Mouse (Mus musculus) ovary, adult 18-20 months (tissue): Measurements from ENCODE around the gene Tmem223.
A peak's percentile ranks its signal among the peaks of the same experiment; 100 is the strongest.

Experiments used
- DNase-seq: peaks from one replicate; pipeline ENCODE4 v3.0.0; 2022; ENCODE audit warnings: low spot score, mixed read lengths

Tmem223 gene

DNA sequence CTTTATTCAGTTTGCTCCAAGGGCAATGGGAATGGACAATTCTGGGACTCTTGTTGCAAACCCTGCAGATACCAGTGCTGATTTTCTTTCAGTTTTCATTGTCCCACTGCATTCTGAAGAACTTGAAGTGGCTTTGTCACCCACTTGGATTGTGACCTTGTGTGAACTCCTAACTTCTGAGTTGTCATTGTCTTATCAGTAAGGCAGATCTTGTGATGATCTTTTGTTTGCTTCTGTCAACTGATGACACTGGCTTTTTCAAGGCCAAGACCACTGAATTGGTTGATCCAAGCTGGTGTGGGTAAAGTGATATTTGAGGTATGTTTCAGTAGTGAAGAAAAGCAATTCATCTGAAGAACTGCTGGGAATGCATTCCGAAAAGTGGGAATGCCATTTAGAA is 25.4 kb upstream of the Tmem223 start:
- DNase-seq = no peak

DNA sequence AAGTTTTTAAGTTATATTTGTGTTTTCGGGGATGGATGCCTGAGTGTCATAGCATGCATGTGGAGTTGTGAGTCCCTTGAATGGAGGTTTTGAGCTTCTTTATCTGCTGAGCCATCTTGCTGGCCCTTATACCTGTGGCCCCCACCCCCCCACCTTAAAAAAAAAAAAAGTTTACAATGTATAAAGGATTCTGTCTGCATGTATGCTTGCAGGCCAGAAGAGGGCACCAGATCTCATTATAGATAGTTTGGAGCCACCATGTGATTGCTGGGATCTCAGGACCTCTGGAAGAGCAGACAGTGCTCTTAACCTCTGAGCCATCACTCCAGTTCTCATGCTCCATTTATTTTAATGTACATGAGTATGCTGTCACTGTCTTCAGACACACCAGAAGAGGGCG is 23.4 kb upstream of the Tmem223 start:
- DNase-seq = no peak

DNA sequence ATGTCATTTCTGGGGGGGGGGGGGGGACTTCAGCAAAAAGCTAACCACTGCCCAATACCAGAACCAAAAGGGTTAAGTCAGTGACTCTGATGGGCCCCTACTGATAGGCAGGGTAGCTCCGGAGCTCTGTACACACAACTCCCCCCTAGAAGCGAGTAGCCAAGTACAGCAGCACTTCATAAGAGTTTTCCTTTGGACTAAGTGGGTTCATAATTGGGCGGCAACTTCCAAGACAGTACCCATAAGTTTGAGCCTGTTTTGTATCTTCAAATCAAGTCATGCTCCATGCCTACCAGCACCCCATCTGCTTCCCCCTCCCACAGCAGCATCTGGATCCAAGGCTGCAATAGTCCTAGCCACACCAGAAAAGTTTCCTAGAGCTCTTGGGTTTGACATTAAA is 15.1 kb upstream of the Tmem223 start:
- no peak for DNase-seq

DNA sequence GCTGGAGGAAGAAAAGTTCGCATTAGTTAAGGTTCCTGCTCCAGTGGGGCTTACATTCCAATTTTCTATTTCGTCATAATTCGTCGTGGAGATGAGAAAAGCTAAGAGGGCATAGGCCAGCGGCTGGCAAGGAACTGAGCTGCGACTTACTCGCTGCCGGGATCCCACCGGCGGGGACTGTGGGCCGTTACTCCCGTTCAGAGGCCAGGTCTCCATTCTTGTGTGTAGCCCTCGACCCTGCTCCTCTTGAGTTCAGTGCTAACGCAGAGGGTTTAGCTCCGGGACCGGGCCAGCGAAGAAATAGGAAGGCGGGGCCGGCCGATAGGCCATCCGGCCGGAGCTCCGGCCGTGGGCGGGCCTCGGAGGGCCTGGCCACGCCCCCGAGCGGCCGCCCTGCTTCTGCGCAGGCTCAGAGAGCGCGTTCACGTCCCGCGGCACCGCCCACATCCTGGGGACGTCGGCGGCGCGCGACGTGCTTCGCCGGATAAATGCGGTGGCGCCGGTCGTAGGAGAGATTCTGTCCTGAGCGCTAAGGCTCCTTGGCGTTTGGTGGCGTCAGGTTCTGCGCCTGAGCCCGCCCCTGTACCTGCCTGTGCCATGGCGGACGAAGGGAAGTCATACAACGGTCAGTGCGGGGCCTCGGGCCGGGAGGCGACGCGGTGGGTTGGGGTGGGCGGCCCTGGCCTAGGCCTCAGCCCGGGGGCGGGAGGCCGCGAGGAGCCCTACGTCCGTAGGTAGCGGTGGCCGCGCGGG is 14.0 kb upstream of the Tmem223 start, which contains the start of gene Nxf1:
Gene Nxf1, plus strand, starts transcription at position 439 of the 753 bp plus-strand sequence.
- peak; percentile 87 for DNase-seq

DNA sequence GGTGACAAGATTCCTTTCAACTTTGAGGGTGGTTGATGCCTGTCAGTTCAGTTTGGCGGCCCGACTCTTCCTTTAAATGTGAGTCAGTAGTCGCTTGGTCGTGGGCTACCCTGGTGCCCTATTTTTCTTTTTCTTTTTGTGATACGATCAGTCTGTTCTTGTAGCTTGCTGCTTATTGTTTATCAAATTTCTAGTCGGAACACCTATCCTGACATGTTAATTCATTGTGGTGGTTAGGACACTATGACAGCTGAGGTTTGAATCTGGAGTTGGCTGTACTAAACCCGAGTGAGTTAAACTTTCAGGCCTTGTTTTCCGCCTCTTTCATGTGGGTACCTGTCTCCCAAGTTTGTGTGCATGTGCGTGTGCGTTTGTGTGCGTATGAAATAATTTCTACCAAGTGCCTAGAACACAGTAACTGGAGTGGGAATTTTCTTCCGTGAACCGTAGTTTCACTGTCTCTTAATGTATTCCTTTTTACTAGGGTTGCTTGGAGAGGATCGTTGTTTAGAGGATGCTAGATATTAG is 13.3 kb upstream of the Tmem223 start:
- DNase-seq = no peak

DNA sequence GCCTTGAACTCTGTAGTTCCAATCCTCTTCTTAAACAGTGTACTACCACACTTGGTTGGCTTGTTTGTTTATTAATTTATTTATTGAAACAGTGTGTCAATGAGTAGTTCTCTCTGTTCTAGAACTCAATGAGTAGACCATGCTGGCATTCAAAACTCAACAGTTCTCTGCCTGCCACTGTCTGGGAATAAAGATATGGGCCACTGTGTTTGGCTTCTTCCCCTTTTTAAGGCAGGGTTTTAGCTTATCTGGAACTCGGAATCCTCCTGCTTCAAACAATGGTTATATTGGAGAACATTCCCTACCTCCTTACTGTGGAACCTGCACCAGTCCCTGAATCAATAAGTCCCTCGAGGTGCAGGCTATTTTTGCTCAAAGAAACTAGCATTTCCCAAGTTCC is 11.9 kb upstream of the Tmem223 start:
- DNase-seq = no peak

DNA sequence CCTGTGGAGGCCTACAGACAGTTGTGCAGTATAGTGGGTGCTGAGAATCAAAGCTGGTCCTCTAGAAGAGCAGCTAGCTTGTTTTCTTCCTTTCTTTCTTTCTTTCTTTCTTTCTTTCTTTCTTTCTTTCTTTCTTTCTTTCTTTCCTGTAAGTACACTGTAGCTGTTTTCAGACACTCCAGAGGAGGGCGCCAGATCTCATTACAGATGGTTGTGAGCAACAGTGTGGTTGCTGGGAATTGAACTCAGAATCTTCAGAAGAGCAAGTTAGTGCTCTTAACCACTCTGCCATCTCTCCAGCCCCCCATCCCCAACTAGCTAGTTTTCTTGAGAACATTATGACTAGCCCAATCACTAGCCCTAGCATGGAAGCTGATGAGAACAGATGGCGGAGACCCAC is 10.0 kb upstream of the Tmem223 start:
- no peak for DNase-seq

DNA sequence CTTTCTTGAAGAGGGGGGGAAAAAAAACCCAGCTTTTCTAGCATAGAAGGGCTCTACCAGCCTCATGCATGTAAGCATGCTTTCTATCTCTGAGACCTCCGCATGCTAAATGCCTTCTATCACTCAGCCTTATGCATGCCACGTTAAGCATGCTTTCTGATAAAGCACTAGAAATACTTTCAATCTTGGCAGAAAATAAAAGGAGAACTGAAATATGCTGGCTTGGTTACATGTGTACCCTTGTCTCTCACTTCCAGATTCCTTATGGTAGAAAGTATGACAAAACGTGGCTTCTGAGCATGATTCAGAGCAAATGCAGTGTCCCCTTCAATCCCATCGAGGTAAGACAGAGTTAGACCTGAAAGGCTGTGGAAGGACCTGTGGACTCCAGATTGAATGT is 7.5 kb upstream of the Tmem223 start:
- DNase-seq = no peak

DNA sequence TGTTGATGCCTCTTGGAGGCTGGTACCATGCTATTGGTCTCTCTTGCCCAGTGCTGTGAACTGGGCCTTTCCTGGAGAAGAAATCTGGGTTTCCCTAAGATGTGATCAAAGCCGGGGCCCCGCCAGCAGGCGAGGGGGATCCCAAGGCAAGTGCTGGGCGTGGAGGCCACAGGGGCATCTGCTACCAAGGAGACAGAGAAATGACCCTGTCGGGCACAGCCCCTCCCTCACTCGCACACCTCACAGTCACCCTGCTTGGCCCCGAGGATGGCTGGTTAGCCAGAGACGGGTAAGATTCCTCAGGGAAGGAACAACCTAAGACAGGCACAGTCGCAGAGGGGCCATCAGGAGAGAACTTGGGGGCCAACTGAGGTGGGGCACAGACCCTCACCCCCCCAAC is 5.2 kb upstream of the Tmem223 start:
- DNase-seq = no peak

DNA sequence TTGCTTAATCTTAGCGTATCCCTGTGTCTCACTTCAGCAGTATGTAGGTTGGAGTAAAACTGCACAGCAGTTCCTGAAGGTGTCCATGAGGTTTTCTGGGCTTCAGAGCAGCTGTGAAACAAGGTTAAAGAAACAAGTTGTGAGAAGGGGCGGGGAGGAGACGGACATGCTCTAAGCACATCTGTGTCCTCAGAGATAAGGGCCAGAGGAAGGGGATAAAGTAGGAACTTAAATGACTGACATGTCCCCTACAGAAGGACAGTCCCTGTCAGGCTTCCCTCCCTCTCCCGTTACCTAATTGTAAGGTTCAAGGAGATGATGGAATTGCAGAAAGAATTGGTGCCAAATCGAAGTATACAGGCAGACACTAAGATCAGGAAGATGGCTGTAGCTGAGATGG is 2.2 kb downstream of the Tmem223 start:
- no peak for DNase-seq

DNA sequence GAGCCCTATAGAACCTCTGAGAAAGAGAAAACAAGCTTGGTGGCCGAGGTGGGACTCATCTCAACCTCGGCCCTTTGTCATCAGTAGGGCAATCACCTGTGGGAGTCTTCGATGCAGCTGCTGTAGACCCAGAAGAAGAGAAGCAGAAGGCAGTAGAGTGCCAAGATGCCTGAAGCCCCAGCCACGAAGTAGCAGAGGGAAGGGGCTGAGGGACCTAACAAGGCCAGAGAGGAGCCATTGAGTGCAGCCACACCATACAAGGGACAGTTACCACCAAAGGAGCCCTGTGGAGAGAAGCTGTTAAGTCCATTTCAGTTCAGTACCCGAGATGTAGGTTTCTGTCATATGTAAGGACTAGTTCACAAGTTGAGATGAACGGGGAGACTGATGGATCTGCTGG is 2.6 kb downstream of the Tmem223 start:
- no peak for DNase-seq

DNA sequence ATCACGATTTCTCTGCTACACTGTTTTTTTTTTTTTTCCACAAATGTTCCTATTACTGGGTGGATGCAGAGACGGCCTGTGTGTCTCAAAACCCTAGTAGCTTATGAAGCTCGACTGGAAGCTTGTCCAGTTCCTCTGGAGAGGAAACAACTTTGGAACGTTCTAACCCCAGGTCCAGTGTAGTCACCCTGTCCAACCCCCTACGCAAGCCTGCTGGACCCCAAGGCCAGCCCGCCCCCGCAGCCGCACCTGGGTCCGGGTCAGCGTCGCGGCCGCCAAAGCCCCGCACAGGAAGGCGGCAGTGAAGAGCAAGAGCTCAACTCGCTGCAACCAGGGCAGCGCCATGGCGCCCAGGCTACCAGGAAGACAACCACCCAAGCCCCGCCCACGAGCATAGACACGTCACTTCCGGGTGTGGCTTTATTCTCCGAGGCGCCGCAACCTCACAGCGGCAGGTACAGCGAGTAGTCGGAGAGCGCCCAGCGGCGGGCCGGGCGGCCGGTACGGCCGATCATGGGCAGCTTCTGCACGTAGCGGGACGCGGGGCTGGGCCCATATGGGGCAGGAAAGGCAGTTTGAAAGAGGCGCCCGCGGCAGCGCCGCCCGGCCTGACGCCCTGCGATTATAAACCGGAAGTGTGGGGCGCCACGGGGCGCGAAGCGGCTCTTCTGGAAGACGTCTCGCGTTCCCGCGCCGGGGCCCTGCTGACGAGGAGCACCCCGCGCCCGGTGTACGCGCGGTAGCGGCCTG is 3.5 kb downstream of the Tmem223 start, which contains the start of gene Tmem179b:
Gene Tmem179b, minus strand, starts transcription at position 382 of the 750 bp plus-strand sequence.
- DNase-seq = peak; percentile 88

DNA sequence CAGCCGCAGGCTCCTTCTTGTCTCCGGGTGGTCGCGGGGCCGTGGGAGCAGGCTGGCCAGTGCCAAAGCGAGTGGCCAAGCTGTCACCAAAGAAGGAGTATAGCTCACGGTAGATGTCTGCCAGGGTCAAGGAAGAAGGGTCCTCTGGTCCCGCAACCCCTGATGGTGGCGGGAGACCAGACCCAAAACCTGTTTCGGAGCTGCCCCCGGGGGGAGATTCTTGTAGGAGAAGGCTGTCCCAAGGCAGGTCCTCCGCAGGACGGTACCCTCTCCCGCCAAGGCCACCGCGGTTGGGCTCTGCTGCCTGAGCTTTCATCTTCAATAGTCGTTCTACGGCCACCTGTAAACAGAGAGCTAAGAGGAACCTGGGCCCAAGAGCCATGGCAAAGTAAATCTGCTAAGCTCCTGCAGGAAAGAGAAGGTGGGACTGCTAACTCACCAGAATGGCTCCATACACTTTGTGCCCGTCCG is 4.2 kb downstream of the Tmem223 start:
- DNase-seq = peak; percentile 19

DNA sequence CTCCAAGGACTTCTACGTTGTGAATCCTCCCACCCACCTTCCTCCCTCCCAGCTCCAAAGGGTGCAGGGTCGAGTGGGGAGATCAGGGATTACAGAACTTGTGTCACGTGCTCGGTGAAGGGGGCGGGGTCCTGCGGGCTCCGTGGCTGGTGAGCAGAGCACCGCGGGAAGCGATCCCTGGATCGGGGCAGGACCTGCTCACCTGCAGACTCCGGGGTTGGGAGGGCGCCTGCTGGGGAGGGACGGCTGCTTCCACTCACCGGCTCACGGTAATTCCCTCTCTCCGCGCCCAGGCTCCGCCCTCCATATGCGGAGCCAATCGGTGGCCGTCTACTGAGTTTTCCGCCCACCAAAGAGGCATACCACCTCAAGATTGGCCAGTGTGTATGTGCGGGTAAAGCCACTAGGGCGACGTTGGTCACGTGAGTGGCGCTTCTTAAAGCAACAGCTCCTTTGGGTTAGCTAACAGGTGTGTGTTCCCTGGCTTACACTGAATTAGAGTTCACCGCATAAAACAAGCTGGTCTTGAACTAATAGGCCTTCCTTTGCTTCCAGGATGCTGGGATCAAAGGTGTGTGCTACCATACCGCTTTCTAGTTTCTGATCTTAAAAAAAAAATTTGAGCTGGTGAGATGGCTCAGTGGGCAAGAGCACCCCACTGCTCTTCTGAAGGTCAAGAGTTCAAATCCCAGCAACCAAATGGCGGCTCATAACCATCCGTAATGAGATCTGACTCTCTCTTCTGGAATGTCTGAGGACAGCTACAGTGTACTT is 15.4 kb downstream of the Tmem223 start, which contains the start of gene Taf6l:
Gene Taf6l, minus strand, starts transcription at position 410 of the 774 bp plus-strand sequence.
- DNase-seq = peak; percentile 89

DNA sequence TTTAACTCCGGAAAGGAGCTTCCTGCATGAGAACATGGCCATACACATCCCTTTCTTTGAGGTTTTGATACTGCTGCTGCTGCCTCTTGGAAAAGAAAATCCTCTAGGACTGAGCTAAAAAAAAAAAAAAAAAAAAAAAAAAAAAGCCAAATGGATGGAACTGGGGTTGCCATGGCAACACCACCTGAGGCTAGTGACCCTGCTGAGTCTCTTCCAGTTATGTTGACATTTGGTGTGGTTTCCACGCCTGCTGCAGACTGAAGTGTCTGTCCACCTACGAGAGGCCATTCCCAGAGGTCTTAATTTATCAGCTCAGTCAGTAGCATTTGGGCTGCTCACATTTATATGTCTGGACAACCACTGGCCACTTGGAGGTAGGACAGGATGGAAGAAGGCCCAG is 17.7 kb downstream of the Tmem223 start:
- no peak for DNase-seq

DNA sequence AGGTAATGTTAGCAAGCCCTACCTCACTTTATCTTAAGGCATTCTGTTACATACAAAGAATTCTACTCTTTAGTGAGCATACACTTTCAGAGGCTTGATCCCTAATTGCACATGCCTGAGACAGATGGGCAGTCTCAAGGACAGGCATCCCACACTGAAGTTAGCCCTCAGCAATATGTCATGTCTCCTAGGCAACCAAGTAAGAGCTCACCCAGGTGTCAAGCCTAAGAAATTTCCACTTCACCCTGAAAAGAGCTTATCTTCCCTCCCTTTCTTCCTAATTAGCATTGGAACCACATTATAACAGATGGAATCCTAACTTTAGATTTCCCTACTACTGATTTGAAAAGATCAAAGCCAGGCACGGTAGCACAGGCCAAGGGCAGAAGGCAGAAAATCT is 18.4 kb downstream of the Tmem223 start:
- DNase-seq = no peak

DNA sequence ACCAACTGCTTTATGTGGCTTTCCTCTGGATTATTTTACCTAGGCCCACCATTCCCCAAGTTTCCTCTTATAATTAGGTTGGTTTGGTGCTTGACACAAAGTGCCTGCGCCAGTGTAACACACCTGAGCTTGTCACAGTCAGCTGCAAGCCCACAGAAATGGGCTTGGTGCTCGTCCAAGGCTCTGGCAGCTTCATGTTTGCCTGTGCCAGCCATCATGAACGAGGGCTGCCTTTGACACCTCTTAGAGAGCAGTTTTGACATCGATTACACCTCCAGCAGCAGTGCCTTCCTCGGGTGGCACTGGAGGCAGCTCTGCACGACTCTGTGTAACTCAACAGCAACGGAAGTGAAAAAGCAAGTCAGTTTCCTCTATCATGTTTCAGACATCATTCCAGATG is 19.4 kb downstream of the Tmem223 start:
- DNase-seq = no peak

DNA sequence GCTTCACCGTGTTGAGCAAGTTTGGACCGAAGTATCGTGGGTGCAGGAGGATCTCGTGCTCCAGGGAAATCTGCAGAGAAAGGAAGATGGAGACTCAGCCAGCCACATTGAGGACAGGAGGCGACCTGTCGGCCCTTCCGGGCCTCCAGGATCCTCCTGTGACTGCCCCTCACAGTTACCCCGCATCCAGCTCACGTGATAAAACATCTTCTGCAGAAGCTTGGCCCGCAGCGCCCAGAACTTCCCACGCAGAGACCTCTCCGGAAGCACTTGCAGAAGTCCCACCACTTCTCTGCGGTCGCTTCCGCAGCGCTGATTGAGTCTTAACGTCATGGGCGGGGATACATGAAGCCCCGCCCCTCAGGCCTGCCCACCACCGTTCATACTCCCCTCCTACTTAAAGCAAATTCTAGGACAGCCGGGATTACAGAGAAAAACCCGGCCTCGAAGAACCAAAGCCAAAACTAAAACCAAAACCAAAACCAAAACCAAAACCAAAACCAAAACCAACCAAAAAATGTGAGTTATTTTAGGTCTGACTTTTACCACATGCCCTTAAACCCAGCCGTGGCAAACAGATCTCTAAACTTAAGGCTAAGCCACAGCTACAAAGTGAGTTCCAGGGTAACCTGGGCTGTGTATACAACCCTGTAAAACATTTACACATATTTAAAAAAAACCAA is 27.6 kb downstream of the Tmem223 start, which contains the start of gene Polr2g:
Gene Polr2g, minus strand, starts transcription at position 314 of the 683 bp plus-strand sequence.
- DNase-seq = peak; percentile 86

DNA sequence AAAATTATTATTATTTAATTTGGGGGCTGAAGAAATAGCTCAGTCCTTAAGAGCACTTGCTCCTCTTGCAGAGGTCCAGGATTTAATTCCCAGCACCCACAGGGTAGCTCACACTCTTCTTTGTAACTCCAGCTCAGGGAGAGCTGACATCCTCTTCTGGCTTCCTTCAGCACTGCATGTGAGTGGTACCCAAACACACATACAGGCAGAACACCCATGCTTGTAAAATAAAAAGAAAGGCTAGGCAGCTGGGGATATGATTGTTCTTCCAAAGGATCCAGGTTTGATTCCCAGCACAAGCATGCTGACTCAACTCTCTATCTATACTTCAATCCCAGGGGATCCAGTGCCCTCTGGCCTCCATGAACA is 28.1 kb downstream of the Tmem223 start:
- DNase-seq = no peak

DNA sequence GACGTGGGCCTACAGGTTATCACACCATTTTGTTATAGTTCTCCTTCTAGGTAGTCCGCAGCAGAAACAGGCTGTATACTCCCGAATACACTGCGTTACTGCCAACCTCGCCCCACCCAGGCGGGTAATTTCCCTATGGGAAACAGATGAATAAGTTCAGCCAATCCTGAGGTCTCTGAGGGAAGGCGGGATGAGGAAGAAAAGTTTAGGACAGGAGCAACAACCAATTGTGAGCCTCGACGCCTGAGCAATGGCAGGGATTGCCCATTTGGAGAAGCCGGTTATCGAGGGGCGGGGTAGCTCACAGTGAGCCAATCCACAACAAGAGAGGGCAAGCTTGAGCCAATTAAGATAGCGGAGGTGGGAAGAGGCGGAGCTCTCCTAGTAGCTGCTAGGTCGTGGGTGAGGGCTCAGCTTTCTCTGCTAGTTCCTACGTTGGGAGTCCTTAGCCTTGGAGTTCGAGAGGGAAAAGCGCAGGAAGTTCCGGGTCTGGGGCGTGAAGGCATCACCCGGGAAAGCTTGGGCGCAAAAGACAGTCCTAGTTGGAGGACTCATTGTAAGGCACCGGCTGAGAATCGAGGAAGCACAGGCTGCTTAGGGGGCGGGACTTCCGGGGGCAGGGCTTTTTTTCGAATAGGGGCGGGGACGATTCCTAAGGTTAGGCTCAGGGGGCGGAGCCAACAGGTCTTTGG is 31.5 kb downstream of the Tmem223 start, which contains the start of gene Zbtb3:
Gene Zbtb3, plus strand, starts transcription at position 426 of the 692 bp plus-strand sequence.
- peak; percentile 96 for DNase-seq
